ENCODE assay signal across 9 mouse cellular contexts in genomic region chr3:129520499-129520898, GRCm38 (mm10). TPM values are rescaled to one million over a fixed set of nuclear protein-coding genes. Genes with fewer than 3 reads are reported as not detected.
A peak's percentile ranks its signal among the peaks of the same experiment; 100 is the strongest.
DNase-seq lines count a peak whose midpoint lies in the region; ATAC-seq and TF ChIP-seq lines count a peak whose summit lies in the region.
"Had no signal": no experiment of that assay in that cellular context is flagged by ENCODE, and none has a peak within 500 bp of the region (broad histone marks: within the 10 kb centered on the region; RNA-seq: fewer than 3 reads in every experiment).

No protein-coding gene starts in this region.

- H3K36me3 ChIP-seq in small intestine, adult 2 months (ENCODE audit: control insufficient read depth, insufficient read depth, low read length): no peaks in the 10 kb centered on the region
- H3K36me3 ChIP-seq: limb, embryonic 13.5 days had no signal

- CTCF ChIA-PET in Patski (lab: Charles Lee): interaction anchor here (0.6 kb wide), 1 partner anchor 160 kb away, joined by 3 read pairs; no protein-coding TSS in a partner anchor

- H3K27ac ChIP-seq in left cerebral cortex, adult 2 months: no peak overlapping the region
- no peak overlapping the region for H3K27ac ChIP-seq in small intestine, adult 2 months (ENCODE audit: insufficient read depth, low read depth, low read length)
- H3K27ac ChIP-seq: limb, embryonic 13.5 days had no signal

- no peak for DNase-seq in left cerebral cortex, adult 2 months (ENCODE audit: extremely low spot score in 1 of 2, low spot score in 2 of 2)
- DNase-seq in left cerebral cortex, postnatal 36 days (ENCODE audit: low spot score in 2 of 2): no peak
- DNase-seq in Patski (ENCODE audit: low read depth, low spot score): no peak
- no peak for DNase-seq in frontal cortex, postnatal 36 days (ENCODE audit: low spot score in 2 of 2)
- no peak for DNase-seq in right cerebral cortex, adult 18-20 months
- DNase-seq: cerebellum, adult 11 months had no signal

- H3K27me3 ChIP-seq in Patski: no peaks in the 10 kb centered on the region
- no peaks in the 10 kb centered on the region for H3K27me3 ChIP-seq in small intestine, adult 2 months (ENCODE audit: control insufficient read depth, insufficient read depth, low read length)
- H3K27me3 ChIP-seq: limb, embryonic 13.5 days had no signal

- peak; percentile 90 for ATAC-seq in CD4-positive, CD25-positive, alpha-beta regulatory T cell, adult 4 months
- ATAC-seq in Patski: no peak

- intact Hi-C loops in left cerebral cortex, adult 2 months (cut with DNase I): loop anchor here (2.0 kb wide), 1 partner anchor 166 kb away; no protein-coding TSS in a partner anchor
- intact Hi-C loops in left cerebral cortex, postnatal 36 days (cut with DNase I): no loop called here

- 69% methylated on average over 4 of the region's 4 CpGs for WGBS in small intestine, adult 2 months

- no peak for TF ChIP-seq POLR2A in small intestine, adult 2 months (IDR thresholded peaks at IDR 0.05; ENCODE audit: low read depth, low read length)

- POLR2A ChIA-PET in Patski (lab: Charles Lee): no interaction called here

- in situ Hi-C loops in Patski (cut with MboI; ENCODE audit: low pct_unique_long_range_greater_than_20kb): no loop called here

- peak; percentile 37 for TF ChIP-seq CTCF in left cerebral cortex, adult 2 months (IDR thresholded peaks at IDR 0.05)
- TF ChIP-seq CTCF in Patski (IDR thresholded peaks at IDR 0.05): peak; percentile 30
- TF ChIP-seq CTCF in small intestine, adult 2 months (IDR thresholded peaks at IDR 0.05; ENCODE audit: extremely low read depth, insufficient read length, insufficient replicate concordance, low read depth, low read length): peak; percentile 15; the same call in 1 of the 2 replicates

- no peaks in the 10 kb centered on the region for H3K4me1 ChIP-seq in small intestine, adult 2 months (ENCODE audit: control insufficient read depth, insufficient read depth, insufficient read length, low read length)
- H3K4me1 ChIP-seq: limb, embryonic 13.5 days had no signal

- no peak overlapping the region for H3K4me3 ChIP-seq in left cerebral cortex, adult 2 months
- no peak overlapping the region for H3K4me3 ChIP-seq in small intestine, adult 2 months (ENCODE audit: low read depth, low read length)
- H3K4me3 ChIP-seq: limb, embryonic 13.5 days had no signal

RNA-seq across cellular contexts. Expression of gene Elovl6, which starts 11.7 kb away (rescaled TPM):
- total RNA-seq in left cerebral cortex, adult 2 months (2021): 10 to 100 TPM; 27.5 to 29.3 TPM
- 10 to 100 TPM; 25.7 to 34.1 TPM for total RNA-seq in left cerebral cortex, postnatal 36 days (2021)
- 10 to 100 TPM; 14.3 to 14.6 TPM for polyA plus RNA-seq in CD4-positive, CD25-positive, alpha-beta regulatory T cell, adult 4 months (2017; shearing (Covaris generic))
- 24.0 TPM for polyA plus RNA-seq in Patski (2021)
- 25.3 and 56.2 TPM in 2 replicates for polyA plus RNA-seq in small intestine, adult 2 months (2012; rRNA removed)
